Mouse (Mus musculus): ENCODE measurements around the gene Isg20.

DNA sequence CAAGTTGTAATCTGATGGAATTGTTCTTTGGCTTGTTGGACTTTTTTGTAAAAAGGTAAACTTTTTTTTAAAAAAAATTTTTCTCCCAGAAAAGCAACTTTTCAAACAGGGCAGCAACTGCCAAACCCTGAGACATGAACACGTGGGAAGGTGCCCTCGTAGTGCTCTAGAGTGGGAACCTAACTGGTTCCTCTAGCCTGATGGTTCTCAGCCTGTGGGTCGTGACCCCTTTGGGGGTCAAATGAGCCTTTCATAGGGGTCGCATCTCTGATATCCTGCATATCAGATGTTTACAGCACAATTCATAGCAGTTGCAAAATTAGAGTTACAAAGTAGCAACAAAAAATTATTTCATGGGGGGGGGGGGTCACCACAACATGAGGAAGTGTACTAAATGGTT lies 2.0 kb upstream of the Isg20 start:
- TF ChIP-seq EP300 (IDR thresholded peaks at IDR 0.05; ENCODE audit: low read depth): no peak
- no peak for TF ChIP-seq CTCF (IDR thresholded peaks at IDR 0.05; ENCODE audit: low read depth)
